Mouse (Mus musculus) hindbrain, embryonic 16.5 days (tissue): ENCODE data around the gene Aldh2. TPM values are rescaled to one million over a fixed set of nuclear protein-coding genes. Genes with fewer than 3 reads are reported as not detected.
"Not testable (repeated sequence)": the region's sequence is repeated elsewhere in the genome, so short reads cannot be mapped to it uniquely, and the experiment has no call there.

ENCODE experiments used
- ATAC-seq: fragments of 200-750 bp; cut with Nextera tagmentation; 2 replicates; pipeline ENCODE4 v1.8.0; 2017; ENCODE audit warnings: moderate TSS enrichment, moderate library complexity
- H3K27ac ChIP-seq: fragments of 300-500 bp; sonication (generic); 2 replicates; pipeline ENCODE4 v1.5.1; 2014; ENCODE audit warnings: low read depth, mild to moderate bottlenecking, control low read depth, low read length, moderate library complexity
- H3K27me3 ChIP-seq: fragments of 300-500 bp; sonication (generic); replicated peaks from 2 replicates; pipeline ENCODE4 v1.6.1; 2014; ENCODE audit warnings: low read length; ENCODE audit not compliant: control insufficient read depth, insufficient read depth
- H3K36me3 ChIP-seq: fragments of 300-500 bp; sonication (generic); 2 replicates; pipeline ENCODE4 v1.6.1; 2014; ENCODE audit warnings: mild to moderate bottlenecking, low read length, moderate library complexity, mixed read lengths; ENCODE audit not compliant: control insufficient read depth, insufficient read depth
- H3K4me1 ChIP-seq: fragments of 300-500 bp; sonication (generic); 2 replicates; pipeline ENCODE4 v1.6.1; 2014; ENCODE audit warnings: low read depth, low read length; ENCODE audit not compliant: control insufficient read depth, insufficient read depth
- H3K4me2 ChIP-seq: fragments of 300-500 bp; sonication (generic); 2 replicates; pipeline ENCODE4 v1.6.1; 2014; ENCODE audit warnings: mild to moderate bottlenecking, low read length, control low read depth, moderate library complexity
- H3K4me3 ChIP-seq: fragments of 300-500 bp; sonication (generic); 2 replicates; pipeline ENCODE4 v1.5.1; 2014; ENCODE audit warnings: mild to moderate bottlenecking, low read length, control low read depth, moderate library complexity
- H3K9ac ChIP-seq: fragments of 300-500 bp; sonication (generic); 2 replicates; pipeline ENCODE4 v1.6.1; 2014; ENCODE audit warnings: low read depth, mild to moderate bottlenecking, control low read depth, low read length, moderate library complexity
- H3K9me3 ChIP-seq: fragments of 300-500 bp; sonication (generic); 2 replicates; pipeline ENCODE4 v1.6.1; 2014; ENCODE audit warnings: mild to moderate bottlenecking, low read length, moderate library complexity; ENCODE audit not compliant: control insufficient read depth
- WGBS: fragments of 180-500 bp; shearing (Covaris S2); extraction: QIAGEN DNeasy Blood & Tissue Kit; methylation state at CpG from one replicate; pipeline ENCODE4 v1.1.7; 2014; 5-methylcytosine and 5-hydroxymethylcytosine counted together
- polyA plus RNA-seq: library from polyadenylated mRNA; unstranded; fragments of >200 nt; fragmentation: Nextera tagmentation; extraction: Ambion mirVana; gene quantifications from 2 replicates; pipeline ENCODE4 v1.2.1, GENCODE M21; 2015

Aldh2 gene
- 150 and 156 TPM in 2 replicates for polyA plus RNA-seq

- Histone ChIP-seq H3K4me1 (peaks cover 14% of the 10 kb centered on the region), H3K36me3 (no peaks in the 10 kb centered on the region), H3K27me3 (no peaks in the 10 kb centered on the region), H3K4me2 (peak within 1 kb of the TSS; percentile 80), H3K9ac (peak within 1 kb of the TSS; percentile 78), H3K9me3 (no peaks in the 10 kb centered on the region), H3K27ac (peak within 1 kb of the TSS; percentile 82), H3K4me3 (peak within 1 kb of the TSS; percentile 65)
- WGBS: 1% methylated on average over 47 of the region's 47 CpGs
- peak; percentile 91 for ATAC-seq
Observed at GRCm38 (mm10) chr5:121593451-121594401, at the start of gene Aldh2. Aldh2 (minus strand) TSS chr5:121593824.

- Histone ChIP-seq H3K4me1 (no peaks in the 10 kb centered on the region), H3K9me3 (no peaks in the 10 kb centered on the region), H3K4me3 (no peak overlapping the region), H3K36me3 (no peaks in the 10 kb centered on the region), H3K27ac (no peak overlapping the region), H3K9ac (no peak overlapping the region), H3K4me2 (no peak overlapping the region), H3K27me3 (no peaks in the 10 kb centered on the region)
- ATAC-seq: no peak
- WGBS: 92% methylated on average over 9 of the region's 9 CpGs
Observed at GRCm38 (mm10) chr5:121639601-121640000, 46.0 kb upstream of the Aldh2 start.

GRCm38 (mm10) chr5:121637296-121637695 lies 43.7 kb upstream of the Aldh2 start:
- H3K27ac ChIP-seq: no peak overlapping the region
- no peaks in the 10 kb centered on the region for H3K27me3 ChIP-seq
- no peak overlapping the region for H3K4me3 ChIP-seq
- H3K36me3 ChIP-seq: no peaks in the 10 kb centered on the region
- H3K9ac ChIP-seq: no peak overlapping the region
- no peak overlapping the region for H3K4me2 ChIP-seq
- H3K9me3 ChIP-seq: no peaks in the 10 kb centered on the region
- ATAC-seq: no peak
- WGBS: 92% methylated on average over 6 of the region's 6 CpGs
- H3K4me1 ChIP-seq: no peaks in the 10 kb centered on the region

- H3K4me1 ChIP-seq: no peaks in the 10 kb centered on the region
- H3K27me3 ChIP-seq: no peaks in the 10 kb centered on the region
- H3K36me3 ChIP-seq: no peaks in the 10 kb centered on the region
- H3K4me3 ChIP-seq: no peak overlapping the region
- H3K4me2 ChIP-seq: no peak overlapping the region
- no peak for ATAC-seq
- H3K27ac ChIP-seq: no peak overlapping the region
- H3K9ac ChIP-seq: no peak overlapping the region
- 92% methylated on average over 5 of the region's 5 CpGs for WGBS
- no peaks in the 10 kb centered on the region for H3K9me3 ChIP-seq
Observed at GRCm38 (mm10) chr5:121634668-121635067, 41.0 kb upstream of the Aldh2 start.

- Histone ChIP-seq H3K4me3 (no peak overlapping the region), H3K4me1 (no peaks in the 10 kb centered on the region), H3K27ac (no peak overlapping the region), H3K9me3 (no peaks in the 10 kb centered on the region), H3K4me2 (no peak overlapping the region), H3K36me3 (no peaks in the 10 kb centered on the region), H3K9ac (no peak overlapping the region), H3K27me3 (no peaks in the 10 kb centered on the region)
- WGBS: 47% methylated on average over 3 of the region's 3 CpGs
- no peak for ATAC-seq
Observed at GRCm38 (mm10) chr5:121632804-121633203, 39.2 kb upstream of the Aldh2 start.

- not testable (repeated sequence) for H3K9ac ChIP-seq, H3K9me3 ChIP-seq, H3K36me3 ChIP-seq, H3K4me2 ChIP-seq, H3K27me3 ChIP-seq, H3K4me1 ChIP-seq, ATAC-seq, H3K27ac ChIP-seq, H3K4me3 ChIP-seq
- 67% methylated on average over 6 of the region's 9 CpGs for WGBS
Observed at GRCm38 (mm10) chr5:121631106-121631647, 37.6 kb upstream of the Aldh2 start.

GRCm38 (mm10) chr5:121627871-121628270 lies 34.2 kb upstream of the Aldh2 start:
- Histone ChIP-seq H3K36me3 (no peaks in the 10 kb centered on the region), H3K4me1 (no peaks in the 10 kb centered on the region), H3K4me2 (no peak overlapping the region), H3K27ac (no peak overlapping the region), H3K9ac (no peak overlapping the region), H3K4me3 (no peak overlapping the region), H3K9me3 (no peaks in the 10 kb centered on the region), H3K27me3 (no peaks in the 10 kb centered on the region)
- WGBS: 0% methylated on average over 1 of the region's 1 CpGs
- ATAC-seq: no peak

- H3K4me3 ChIP-seq: no peak overlapping the region
- WGBS: 91% methylated on average over 3 of the region's 3 CpGs
- H3K9me3 ChIP-seq: no peaks in the 10 kb centered on the region
- H3K27me3 ChIP-seq: no peaks in the 10 kb centered on the region
- no peak overlapping the region for H3K9ac ChIP-seq
- H3K4me1 ChIP-seq: peaks cover 7% of the 10 kb centered on the region
- H3K4me2 ChIP-seq: no peak overlapping the region
- H3K36me3 ChIP-seq: no peaks in the 10 kb centered on the region
- H3K27ac ChIP-seq: no peak overlapping the region
- no peak for ATAC-seq
Observed at GRCm38 (mm10) chr5:121623241-121623640, 29.6 kb upstream of the Aldh2 start.

- Histone ChIP-seq H3K4me3 (no peak overlapping the region), H3K27ac (no peak overlapping the region), H3K9ac (no peak overlapping the region), H3K9me3 (no peaks in the 10 kb centered on the region), H3K4me1 (peaks cover 7% of the 10 kb centered on the region), H3K36me3 (no peaks in the 10 kb centered on the region), H3K4me2 (no peak overlapping the region), H3K27me3 (no peaks in the 10 kb centered on the region)
- WGBS: over 99% methylated on average over 5 of the region's 5 CpGs
- no peak for ATAC-seq
Observed at GRCm38 (mm10) chr5:121621102-121621501, 27.5 kb upstream of the Aldh2 start.
